Mouse (Mus musculus): ENCODE measurements around the gene Cox15.

GRCm38 (mm10) chr19:43711159-43711916 lies 41.5 kb downstream of the Cox15 start:
- TF ChIP-seq CTCF (IDR thresholded peaks at IDR 0.05; ENCODE audit: borderline replicate concordance, insufficient read depth, low read depth, low read length), result no peak
- no peak for TF ChIP-seq POLR2A (IDR thresholded peaks at IDR 0.05; ENCODE audit: borderline replicate concordance, insufficient read depth, low read length)
